Mouse (Mus musculus): Measurements from ENCODE around the gene Dnase1. TPM values are rescaled to one million over a fixed set of nuclear protein-coding genes. Genes with fewer than 3 reads are reported as not detected.

Gene Dnase1
- total RNA-seq, 2 experiments from 2014 or later: not detected

Small RNAs within 50 kb of the gene (microRNA-seq; reads per million reads assigned to microRNA genes)
- 0 reads per million in 2 experiments for gene Gm23413

Other genes with a start within 250 kb of the Dnase1 start
- gene Olfr15, start 206.1 kb upstream of the Dnase1 start, total RNA-seq (2021): not detected
- gene Zfp174, start 189.7 kb upstream of the Dnase1 start, total RNA-seq (2021): 1 to 10 TPM; 4.8 to 4.9 TPM
- gene Naa60, start 164.6 kb upstream of the Dnase1 start, total RNA-seq (2021): 100 to 1,000 TPM; 146 to 151 TPM
- 10 to 100 TPM; 25.6 to 31.9 TPM for gene Zfp597, start 152.4 kb upstream of the Dnase1 start, total RNA-seq (2021)
- under 1 TPM; 0.44 to 0.55 TPM for gene Gm20695, start 152.3 kb upstream of the Dnase1 start, total RNA-seq (2021)
- gene 1700037C18Rik, start 128.3 kb upstream of the Dnase1 start, total RNA-seq (2021): 1 to 10 TPM; 8.7 to 10.0 TPM
- gene Cluap1, start 128.1 kb upstream of the Dnase1 start, total RNA-seq (2021): 10 to 100 TPM; 29.7 TPM
- 1 to 10 TPM; 2.3 to 2.4 TPM for gene Nlrc3, start 60.3 kb upstream of the Dnase1 start, total RNA-seq (2021)
- gene Slx4, start 33.2 kb upstream of the Dnase1 start, total RNA-seq (2021): 10 to 100 TPM; 63.3 to 65.5 TPM
- 10 to 100 TPM; 68.6 to 68.9 TPM for gene Trap1, start 40.9 kb downstream of the Dnase1 start, total RNA-seq (2021)
- gene Crebbp, start 177.1 kb downstream of the Dnase1 start, total RNA-seq (2021): 10 to 100 TPM; 79.0 to 86.1 TPM